Mouse (Mus musculus): ENCODE measurements around the gene Gm3739. TPM values are rescaled to one million over a fixed set of nuclear protein-coding genes. Genes with fewer than 3 reads are reported as not detected.
"Not testable (repeated sequence)": the region's sequence is repeated elsewhere in the genome, so short reads cannot be mapped to it uniquely, and the experiment has no call there.

Gene Gm3739
- 6.3 and 6.8 TPM in 2 replicates for polyA plus RNA-seq (2015; fragmentation: Nextera tagmentation; extraction: Ambion mirVana)

- not testable (repeated sequence) for H3K9me3 ChIP-seq; ATAC-seq (replicated peaks); H3K4me1 ChIP-seq; H3K27me3 ChIP-seq (replicated peaks); H3K36me3 ChIP-seq (replicated peaks)
- under 1% methylated on average over 25 of the region's 35 CpGs for WGBS
- Histone ChIP-seq H3K4me3 (peak within 1 kb of the TSS; percentile 56), H3K9ac (peak within 1 kb of the TSS; percentile 78), H3K4me2 (peak within 1 kb of the TSS; percentile 61), H3K27ac (peak within 1 kb of the TSS; percentile 80)
These were observed at the start of gene Gm3739 for GRCm38 (mm10) chr14:7314661-7315060. Gm3739 (minus strand) TSS chr14:7315049.

- H3K27ac ChIP-seq; H3K36me3 ChIP-seq (replicated peaks); H3K9ac ChIP-seq; H3K4me2 ChIP-seq; H3K4me1 ChIP-seq; ATAC-seq (replicated peaks); H3K27me3 ChIP-seq (replicated peaks); H3K4me3 ChIP-seq; H3K9me3 ChIP-seq: not testable (repeated sequence)
- WGBS: no CpG with 5 or more reads among the region's 1 CpGs
These were observed 17.4 kb upstream of the Gm3739 start, which contains the start of gene Gm5797 for GRCm38 (mm10) chr14:7332295-7332694. Gm5797 (minus strand) TSS chr14:7332395.

GRCm38 (mm10) chr14:7315093-7315492 lies 244 bp upstream of the Gm3739 start:
- H3K9me3 ChIP-seq; H3K27me3 ChIP-seq (replicated peaks); H3K36me3 ChIP-seq (replicated peaks); ATAC-seq (replicated peaks); H3K4me1 ChIP-seq: not testable (repeated sequence)
- under 1% methylated on average over 14 of the region's 19 CpGs for WGBS
- H3K4me3 ChIP-seq: peak overlapping the region; percentile 56
- H3K9ac ChIP-seq: peak overlapping the region; percentile 78
- peak overlapping the region; percentile 61 for H3K4me2 ChIP-seq
- peak overlapping the region; percentile 80 for H3K27ac ChIP-seq

GRCm38 (mm10) chr14:7264614-7265013 lies 50.2 kb downstream of the Gm3739 start, which contains the start of gene Gm3727:
Gm3727 (minus strand) TSS chr14:7264714.
- not testable (repeated sequence) for H3K9ac ChIP-seq; H3K36me3 ChIP-seq (replicated peaks); H3K9me3 ChIP-seq; H3K4me3 ChIP-seq; H3K27ac ChIP-seq; H3K4me2 ChIP-seq; ATAC-seq (replicated peaks); H3K4me1 ChIP-seq; H3K27me3 ChIP-seq (replicated peaks)
- WGBS: 67% methylated on average over 3 of the region's 3 CpGs

Other genes with a start within 250 kb of the Gm3739 start
- gene Gm3696, start 214.4 kb downstream of the Gm3739 start, polyA plus RNA-seq (2015; fragmentation: Nextera tagmentation; extraction: Ambion mirVana): 7.6 and 9.1 TPM in 2 replicates
- gene Gm6676, start 189.6 kb downstream of the Gm3739 start, polyA plus RNA-seq (2015; fragmentation: Nextera tagmentation; extraction: Ambion mirVana): not detected in 2 replicates
- gene Gm3512, start 140.5 kb downstream of the Gm3739 start, polyA plus RNA-seq (2015; fragmentation: Nextera tagmentation; extraction: Ambion mirVana): 9.8 and 12.7 TPM in 2 replicates
- gene Gm16434, start 120.5 kb downstream of the Gm3739 start, polyA plus RNA-seq (2015; fragmentation: Nextera tagmentation; extraction: Ambion mirVana): not detected in 2 replicates
- gene Gm3727, start 50.3 kb downstream of the Gm3739 start, polyA plus RNA-seq (2015; fragmentation: Nextera tagmentation; extraction: Ambion mirVana): not detected in 2 replicates
- not detected in 2 replicates for gene Gm5797, start 17.3 kb upstream of the Gm3739 start, polyA plus RNA-seq (2015; fragmentation: Nextera tagmentation; extraction: Ambion mirVana)
- not detected in 2 replicates for gene Gm8374, start 50.1 kb upstream of the Gm3739 start, polyA plus RNA-seq (2015; fragmentation: Nextera tagmentation; extraction: Ambion mirVana)
- not detected in 2 replicates for gene Gm3755, start 135.9 kb upstream of the Gm3739 start, polyA plus RNA-seq (2015; fragmentation: Nextera tagmentation; extraction: Ambion mirVana)
- 13.7 and 18.8 TPM in 2 replicates for gene Gm3752, start 168.7 kb upstream of the Gm3739 start, polyA plus RNA-seq (2015; fragmentation: Nextera tagmentation; extraction: Ambion mirVana)